Mouse (Mus musculus): ENCODE data around the gene 1700024P04Rik. TPM values are rescaled to one million over a fixed set of nuclear protein-coding genes. Genes with fewer than 3 reads are reported as not detected.

Gene 1700024P04Rik
- total RNA-seq, 2 experiments from 2014 or later = not detected

DNA sequence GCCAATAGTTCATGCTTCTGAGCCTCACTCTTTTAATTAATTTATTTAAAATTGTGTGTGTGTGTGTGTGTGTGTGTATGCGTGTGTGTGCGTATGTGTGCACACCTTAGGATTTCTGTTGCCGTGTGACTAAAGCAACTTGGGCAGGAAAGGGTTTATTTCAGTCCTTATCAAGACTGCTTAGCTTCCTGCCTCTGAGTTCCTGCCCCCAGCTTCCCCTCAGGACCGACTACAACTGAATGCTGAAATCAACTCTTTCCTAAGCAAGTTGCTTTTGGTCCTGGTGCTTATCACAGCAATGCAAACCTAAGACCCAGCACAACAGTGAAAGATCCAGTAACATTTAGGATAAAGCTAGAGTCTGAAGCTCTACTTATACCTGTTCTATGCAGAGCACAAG is 15.8 kb downstream of the 1700024P04Rik start:
- intact Hi-C loops (cut with DNase I) = no loop called here
- DNase-seq (ENCODE audit: low spot score in 2 of 2) = no peak

DNA sequence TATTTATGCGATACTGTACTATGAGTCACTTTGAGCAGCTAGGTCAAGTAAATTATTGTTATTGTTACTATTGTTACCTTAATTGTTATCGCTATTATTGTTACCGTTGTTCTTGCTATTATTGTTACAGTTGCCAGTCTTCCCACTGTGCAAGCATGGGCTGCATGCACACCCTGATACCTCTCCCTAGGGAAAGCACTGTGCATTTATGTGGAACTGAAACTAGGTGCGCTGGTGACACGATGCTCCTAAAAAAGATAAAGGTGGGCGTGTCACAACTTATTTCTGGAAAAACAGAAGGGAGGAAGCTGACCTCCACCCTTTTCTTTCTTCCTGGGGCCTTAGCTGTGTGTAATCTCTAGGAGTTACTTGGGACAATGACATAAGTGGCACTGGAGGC is 16.4 kb downstream of the 1700024P04Rik start:
- intact Hi-C loops (cut with DNase I) = no loop called here
- DNase-seq (ENCODE audit: low spot score in 2 of 2) = no peak

DNA sequence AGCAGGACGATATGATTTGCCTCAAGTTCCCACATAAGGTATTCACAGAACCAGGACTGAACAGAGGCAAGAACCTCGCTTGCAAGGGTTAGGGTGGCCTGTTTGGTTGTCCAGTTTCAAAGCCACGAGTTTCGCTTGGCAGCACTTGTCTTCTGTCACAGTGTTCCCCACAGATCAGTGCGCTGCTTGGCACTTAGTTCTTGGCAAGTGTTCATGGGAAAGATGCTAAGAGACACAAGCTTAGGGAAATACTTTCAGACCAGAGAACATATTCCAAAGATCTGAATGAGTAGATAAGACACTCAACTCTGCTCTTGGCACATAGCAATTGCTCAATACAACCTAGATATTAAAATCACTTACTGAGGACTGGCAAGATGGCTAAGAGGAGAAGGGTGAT is 17.8 kb downstream of the 1700024P04Rik start:
- intact Hi-C loops (cut with DNase I) = no loop called here
- peak in 1 of 2 experiments; percentile 10 for DNase-seq (ENCODE audit: low spot score in 2 of 2)

DNA sequence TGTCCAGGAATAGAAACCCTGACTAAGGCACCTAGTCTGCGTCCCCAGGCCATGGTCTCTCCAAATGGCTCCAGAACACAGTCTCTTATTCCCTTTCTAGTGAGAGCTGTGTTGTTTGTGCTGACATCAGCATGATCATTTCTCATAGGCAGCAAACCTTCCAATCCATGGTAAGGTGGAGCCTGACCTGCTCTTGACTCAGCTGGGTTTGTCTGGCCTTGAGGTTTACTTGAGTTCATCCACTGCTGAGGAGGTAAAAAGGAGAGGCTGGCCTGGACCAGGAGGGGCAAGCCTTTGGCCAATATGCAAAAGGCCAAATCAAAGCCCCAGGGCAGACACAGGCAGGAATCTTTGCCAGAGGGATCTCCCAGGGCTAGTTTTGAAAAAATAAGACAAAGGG is 20.8 kb downstream of the 1700024P04Rik start:
- intact Hi-C loops (cut with DNase I) = no loop called here
- no peak for DNase-seq (ENCODE audit: low spot score in 2 of 2)

DNA sequence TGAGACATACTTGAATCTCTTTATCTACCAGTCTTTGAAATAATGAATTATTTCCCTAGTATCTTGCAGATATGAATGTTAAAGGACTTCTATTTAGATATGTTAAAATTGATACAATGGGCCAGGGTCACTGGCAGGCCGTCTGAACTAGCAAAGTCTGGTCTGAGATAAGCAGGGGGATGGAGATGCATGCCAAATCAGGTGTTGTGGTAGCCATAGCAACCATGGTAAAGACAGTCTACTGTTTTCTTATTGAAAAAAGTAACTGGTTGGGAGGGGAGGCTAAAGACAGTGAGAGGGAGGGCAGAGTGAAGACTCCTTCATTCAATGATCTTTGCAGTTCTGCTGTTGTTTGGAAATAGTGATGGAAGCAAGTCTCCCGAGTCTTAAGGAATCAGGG is 26.2 kb downstream of the 1700024P04Rik start:
- intact Hi-C loops (cut with DNase I) = no loop called here
- no peak for DNase-seq (ENCODE audit: low spot score in 2 of 2)

DNA sequence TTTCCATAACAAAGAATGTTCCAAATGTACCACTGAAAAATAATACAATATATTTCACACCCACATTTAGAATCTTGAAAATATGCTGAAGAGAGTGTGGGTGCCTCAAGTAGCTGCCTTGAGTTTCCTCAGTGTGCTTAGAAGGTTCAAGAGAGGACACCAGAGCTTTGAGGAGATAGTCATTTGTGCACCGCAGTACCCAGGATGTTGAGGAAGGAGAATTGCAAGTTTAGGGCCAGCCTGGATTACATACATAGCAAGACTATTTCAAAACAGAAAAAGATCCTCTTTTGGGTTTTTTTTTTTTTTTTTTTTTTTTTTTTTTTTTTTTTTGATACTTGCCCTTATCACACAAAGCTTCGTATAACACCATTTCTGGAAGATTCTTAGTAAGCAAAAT is 28.2 kb downstream of the 1700024P04Rik start:
- intact Hi-C loops (cut with DNase I) = no loop called here
- DNase-seq (ENCODE audit: low spot score in 2 of 2) = peak in 1 of 2 experiments; percentile 17

DNA sequence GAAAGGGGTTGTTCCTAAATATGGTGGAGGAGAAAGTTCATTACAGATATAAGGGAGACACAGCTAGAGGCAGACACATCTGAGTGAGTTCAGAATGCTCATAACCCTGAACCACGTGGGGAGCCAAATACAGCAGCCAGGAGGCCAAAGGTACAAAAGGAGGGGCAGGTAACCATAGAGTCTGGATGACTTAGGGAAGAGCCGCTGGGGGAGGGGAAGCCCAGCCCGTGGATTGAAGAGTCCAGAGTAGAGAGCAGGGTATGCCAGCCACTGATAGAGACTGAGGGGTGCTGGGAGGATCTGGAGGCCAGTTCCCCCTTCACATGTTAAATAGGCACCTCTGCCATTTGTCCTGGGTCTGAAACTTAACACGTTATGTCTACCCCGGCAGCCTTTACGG is 28.7 kb downstream of the 1700024P04Rik start:
- intact Hi-C loops (cut with DNase I) = no loop called here
- no peak for DNase-seq (ENCODE audit: low spot score in 2 of 2)

DNA sequence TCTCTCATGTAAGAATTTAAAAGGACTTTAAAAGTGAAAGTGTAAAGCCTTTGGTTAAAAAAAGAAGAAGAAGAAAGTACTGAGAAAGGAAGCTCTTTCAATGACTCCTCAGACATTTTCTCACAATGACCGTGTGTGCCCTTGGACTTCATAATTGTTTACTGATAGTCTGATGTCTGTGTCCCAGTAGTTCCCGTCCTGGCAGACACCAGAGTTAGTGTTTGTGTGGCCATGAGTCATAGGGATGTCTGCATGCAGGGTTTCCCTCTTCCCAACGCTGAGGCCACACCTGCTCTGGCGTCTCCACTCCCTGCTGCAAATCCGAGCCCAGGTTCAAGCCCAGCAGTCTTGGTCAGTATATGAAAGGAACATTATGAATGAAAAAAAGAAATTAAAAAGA is 29.1 kb downstream of the 1700024P04Rik start:
- no peak for DNase-seq (ENCODE audit: low spot score in 2 of 2)
- intact Hi-C loops (cut with DNase I) = no loop called here

DNA sequence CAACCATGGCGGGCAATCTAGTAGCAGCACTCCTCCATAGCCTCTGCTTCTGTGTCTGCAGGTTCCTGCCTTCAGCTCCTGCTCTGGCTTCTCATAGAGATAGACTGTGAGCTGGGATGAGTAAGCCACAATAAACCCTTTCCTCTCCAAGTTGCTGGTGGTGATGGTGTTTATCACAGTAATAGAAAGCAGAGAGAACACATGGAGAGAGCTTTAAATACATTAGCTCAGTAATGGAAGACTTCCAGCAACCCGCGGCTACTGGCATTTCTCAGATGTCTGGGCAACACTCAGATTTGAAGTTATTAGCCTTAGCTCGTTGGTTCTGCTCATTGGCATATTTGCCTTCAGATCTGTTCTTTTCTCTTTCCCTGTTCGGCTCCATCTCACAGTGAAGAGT is 30.5 kb downstream of the 1700024P04Rik start:
- intact Hi-C loops (cut with DNase I) = no loop called here
- DNase-seq (ENCODE audit: low spot score in 2 of 2) = peak; percentile 27 to 61

DNA sequence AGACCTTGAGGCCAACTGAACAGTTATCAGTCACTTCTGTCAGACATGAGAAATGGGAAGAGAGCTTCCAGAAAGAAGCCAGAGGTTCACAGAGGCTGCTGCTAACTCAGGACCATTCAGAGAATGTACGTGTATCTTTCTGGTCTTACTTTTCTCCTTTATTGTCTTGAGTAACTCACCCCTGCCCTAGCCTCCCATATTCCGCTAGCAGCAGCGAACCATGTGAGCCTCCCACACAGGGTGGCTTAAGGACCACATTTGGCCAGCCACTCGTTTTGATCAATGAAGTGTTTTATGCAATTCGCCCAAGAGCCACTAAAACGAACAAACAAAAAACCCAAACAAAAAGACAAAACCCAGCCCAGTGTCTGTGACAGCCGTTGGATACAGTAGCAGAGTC is 32.4 kb downstream of the 1700024P04Rik start:
- intact Hi-C loops (cut with DNase I) = no loop called here
- DNase-seq (ENCODE audit: low spot score in 2 of 2) = no peak

DNA sequence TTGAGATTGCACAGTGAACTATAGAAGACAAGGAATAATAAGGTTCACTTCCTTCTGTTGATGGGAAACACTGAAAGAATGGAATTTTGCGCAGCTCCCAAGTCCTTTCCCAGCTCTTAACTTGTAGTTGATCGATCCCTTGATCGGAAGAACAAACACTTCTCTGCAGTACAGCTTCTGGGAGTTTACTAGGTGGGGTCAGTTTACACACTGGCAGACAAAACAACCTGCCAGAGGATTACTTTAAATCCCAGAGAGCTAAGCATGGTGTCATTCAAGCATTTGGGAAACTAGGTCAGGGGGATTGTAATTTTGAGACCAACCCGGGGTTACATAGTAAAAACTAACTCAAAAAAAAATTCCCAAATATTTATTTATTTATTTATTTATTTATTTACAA is 36.2 kb downstream of the 1700024P04Rik start:
- intact Hi-C loops (cut with DNase I) = no loop called here
- no peak for DNase-seq (ENCODE audit: low spot score in 2 of 2)

DNA sequence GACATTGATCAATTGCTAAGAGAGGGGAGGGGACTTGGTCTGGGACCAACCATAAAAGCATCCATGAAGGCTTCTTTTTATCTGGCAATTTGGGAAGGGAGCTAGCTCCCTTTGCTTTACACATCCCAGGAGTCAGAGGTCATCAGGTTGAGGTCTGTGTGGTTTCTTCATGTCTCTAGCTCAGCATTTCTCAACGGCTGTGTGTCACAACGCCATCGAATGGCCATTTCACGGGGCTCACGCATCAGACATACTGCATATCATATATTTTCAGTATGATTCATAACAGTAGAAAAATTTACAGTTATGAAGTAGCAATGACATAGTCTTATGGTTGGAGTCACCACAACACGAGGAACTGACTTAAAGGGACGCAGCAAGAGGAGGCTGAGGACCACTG is 37.9 kb downstream of the 1700024P04Rik start:
- DNase-seq (ENCODE audit: low spot score in 2 of 2) = no peak
- intact Hi-C loops (cut with DNase I) = no loop called here

DNA sequence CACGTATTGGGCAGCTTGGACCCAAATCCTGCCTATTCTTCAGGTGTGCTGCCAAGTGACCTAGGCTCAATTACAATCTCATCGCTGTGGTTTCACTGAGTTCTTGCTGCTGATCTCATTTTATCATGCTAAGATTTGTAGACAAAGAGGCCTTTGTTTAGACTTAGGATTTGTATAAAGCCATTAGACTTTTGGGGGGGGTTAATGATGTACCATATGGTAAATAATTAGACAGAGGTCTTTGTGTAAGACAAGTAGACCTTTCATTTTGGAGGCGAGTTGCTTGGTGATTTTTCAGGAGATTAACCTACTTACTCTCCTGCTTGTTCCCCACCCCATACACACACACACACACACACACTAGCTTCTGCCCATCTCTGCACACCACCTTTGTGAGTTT is 38.5 kb downstream of the 1700024P04Rik start:
- no peak for DNase-seq (ENCODE audit: low spot score in 2 of 2)
- intact Hi-C loops (cut with DNase I) = no loop called here

DNA sequence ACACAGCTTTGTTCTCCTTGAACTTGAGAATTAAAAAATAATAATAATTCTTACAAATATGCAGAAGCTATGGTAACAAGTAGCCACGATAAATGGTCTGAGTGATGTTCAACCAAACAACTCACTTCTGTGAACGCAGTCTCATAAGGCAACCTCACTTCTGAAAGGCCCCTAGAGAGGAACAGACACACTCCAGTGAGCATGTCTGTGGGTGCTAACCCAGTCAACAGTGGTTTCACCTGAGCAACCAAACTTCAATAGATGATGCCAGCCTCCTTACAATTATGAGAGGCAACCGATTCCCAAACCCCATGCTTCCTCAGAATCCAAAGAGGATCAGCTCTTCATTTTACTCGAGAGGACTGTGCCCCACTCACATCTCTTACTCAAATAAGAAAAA is 39.0 kb downstream of the 1700024P04Rik start:
- no peak for DNase-seq (ENCODE audit: low spot score in 2 of 2)
- intact Hi-C loops (cut with DNase I) = no loop called here

DNA sequence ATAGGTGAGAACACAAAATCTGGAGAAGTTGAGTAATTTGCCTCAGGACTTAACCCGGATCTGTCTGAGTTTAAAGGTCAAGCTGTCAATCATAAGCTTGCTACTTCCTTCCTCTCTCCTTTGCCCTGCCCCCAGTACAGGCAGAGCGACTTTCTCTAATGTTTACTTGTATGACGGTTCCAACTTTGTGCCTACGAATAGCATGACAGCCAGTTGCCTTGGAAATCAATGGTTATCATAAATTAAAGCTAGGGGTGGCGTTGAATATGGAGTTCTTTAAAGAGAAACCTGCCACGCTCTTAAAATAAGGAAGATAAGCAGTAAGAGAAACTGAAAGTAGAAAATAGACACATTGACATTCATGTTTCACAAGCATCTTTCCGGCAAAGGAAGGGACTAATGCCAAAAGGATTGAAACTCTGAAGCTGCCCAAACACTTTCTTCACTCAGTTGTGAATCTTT is 39.7 kb downstream of the 1700024P04Rik start:
- intact Hi-C loops (cut with DNase I) = loop anchor here (5.0 kb wide), 1 partner anchor 203 kb away; no protein-coding TSS in a partner anchor

DNA sequence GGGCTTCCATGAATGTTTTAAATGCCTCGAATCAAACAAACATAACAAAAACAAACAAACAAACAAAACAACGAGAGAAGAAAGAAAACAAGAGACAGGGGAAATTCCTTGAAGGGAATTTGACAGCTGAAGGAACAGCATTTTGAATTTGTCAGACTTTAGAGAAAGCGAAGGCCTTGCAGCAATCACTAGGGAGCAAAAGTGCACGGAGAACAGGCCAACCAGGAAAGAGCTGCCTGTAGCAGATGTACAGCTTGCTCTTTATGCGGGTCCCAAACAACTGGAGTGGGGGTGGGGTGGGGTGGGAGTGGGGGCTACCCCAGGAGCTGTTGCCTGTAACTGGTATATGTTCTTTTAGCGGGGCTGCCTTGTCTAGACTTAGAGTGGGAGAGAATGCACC is 42.0 kb downstream of the 1700024P04Rik start:
- intact Hi-C loops (cut with DNase I) = loop anchor here (5.0 kb wide), 1 partner anchor 205 kb away; no protein-coding TSS in a partner anchor
- no peak for DNase-seq (ENCODE audit: low spot score in 2 of 2)

More for the DNA sequence above, 39.7 kb downstream of the 1700024P04Rik start:
- peak in 1 of 2 experiments; percentile 53 for DNase-seq (ENCODE audit: low spot score in 2 of 2)

DNA sequence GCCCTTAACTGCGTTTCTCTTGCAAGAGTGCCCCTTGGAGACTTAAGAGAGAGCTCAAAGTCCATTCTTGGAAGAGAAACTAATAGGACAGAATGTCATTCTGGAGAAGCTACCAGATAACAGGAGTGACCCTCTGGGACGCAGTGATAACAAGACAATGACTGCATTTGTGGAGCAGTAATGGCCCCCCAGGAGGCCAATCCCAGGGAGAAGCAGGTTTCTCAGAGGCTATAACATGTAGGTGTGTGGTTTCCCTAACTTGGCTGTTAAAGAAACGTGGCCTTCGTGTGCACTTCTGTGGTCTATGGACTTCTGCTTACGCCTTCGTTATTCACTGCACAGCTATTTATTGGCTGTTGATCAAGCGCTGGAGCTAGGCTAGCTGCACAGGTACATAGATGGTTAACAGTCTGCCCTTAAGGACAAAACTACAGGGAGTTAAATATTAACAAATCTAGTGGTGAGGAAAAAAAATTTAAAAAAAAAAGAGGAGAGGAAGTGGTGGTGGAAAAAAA is 42.5 kb downstream of the 1700024P04Rik start:
- DNase-seq (ENCODE audit: low spot score in 2 of 2) = no peak
- intact Hi-C loops (cut with DNase I) = loop anchor here (5.0 kb wide), 1 partner anchor 205 kb away; no protein-coding TSS in a partner anchor

DNA sequence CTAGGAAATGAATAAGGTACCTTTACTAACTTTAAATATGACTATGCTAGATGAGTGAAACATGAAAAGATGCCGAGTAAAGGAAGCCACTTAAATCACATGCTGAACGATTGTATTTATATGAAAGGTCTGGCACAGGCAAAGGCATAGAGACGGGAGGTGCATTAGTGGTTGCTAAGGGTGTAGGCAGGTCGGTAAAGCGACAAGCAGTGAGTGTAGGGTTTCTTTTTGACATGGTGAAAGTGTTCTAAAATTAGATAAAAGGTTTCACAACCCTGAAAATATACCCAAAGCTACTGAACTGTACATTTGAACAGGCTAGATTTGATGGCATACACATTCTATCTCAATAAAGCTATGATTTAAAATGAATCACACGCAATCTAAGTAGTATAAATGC is 47.3 kb downstream of the 1700024P04Rik start:
- no peak for DNase-seq (ENCODE audit: low spot score in 2 of 2)
- intact Hi-C loops (cut with DNase I) = no loop called here
